Mouse (Mus musculus) cerebellum, adult 2 months (tissue): ENCODE results near the gene Ccdc63.

Experiments
- CTCF ChIP-seq: fragments of 200-500 bp; IDR thresholded peaks from 2 replicates; pipeline ENCODE4 v1.5.1; 2011; ENCODE audit warnings: low read depth, mild to moderate bottlenecking, control low read depth, low read length, moderate library complexity, borderline replicate concordance; ENCODE audit not compliant: insufficient read depth
- POLR2A ChIP-seq: fragments of 200-500 bp; IDR thresholded peaks from 2 replicates; pipeline ENCODE4 v1.6.1; 2011; ENCODE audit warnings: low read length, control low read depth, borderline replicate concordance; ENCODE audit not compliant: insufficient read depth

GRCm38 (mm10) chr5:122086121-122086520, 54.5 kb downstream of the Ccdc63 start:
- TF ChIP-seq CTCF (no peak), POLR2A (no peak)
